Comparison of ENCODE assay signal across 8 mouse cellular contexts in the genomic region with DNA sequence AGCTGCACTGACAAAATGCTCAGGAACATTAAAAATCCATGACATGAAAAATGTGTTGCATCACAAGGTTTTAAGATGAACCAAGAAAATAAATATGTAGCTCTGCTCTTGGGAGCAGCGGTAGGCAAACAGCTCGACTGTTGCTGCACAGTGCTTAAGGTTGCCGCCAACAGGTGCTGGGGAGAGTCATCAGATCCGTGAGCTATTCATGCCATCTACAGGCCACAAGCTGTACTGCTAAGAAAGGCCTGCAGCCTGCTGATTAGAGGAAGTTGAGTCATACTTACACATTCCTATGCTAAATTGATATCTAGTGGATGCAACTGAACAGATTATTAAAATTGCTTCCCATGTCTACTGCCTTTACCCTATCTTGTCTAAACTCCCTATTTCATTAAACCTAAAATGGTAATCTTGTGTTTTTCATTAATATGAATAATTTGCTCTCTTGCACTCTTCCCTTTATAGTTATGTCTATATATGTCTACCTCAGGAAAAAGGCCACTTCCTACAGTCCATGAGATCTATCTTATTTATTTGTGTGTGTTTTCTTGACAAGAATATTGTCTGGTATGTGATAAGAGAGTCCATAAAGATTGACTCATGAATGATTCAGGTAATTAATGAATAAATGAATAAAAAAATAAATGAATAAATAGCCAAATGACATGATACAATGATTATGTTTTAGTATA.
DNase-seq lines count a peak whose midpoint lies in the region; ATAC-seq and TF ChIP-seq lines count a peak whose summit lies in the region.

No protein-coding gene starts in this region.

- H3K27me3 ChIP-seq in E14TG2a.4 (ENCODE audit: insufficient read depth, low read length): no peaks in the 10 kb centered on the region
- no peaks in the 10 kb centered on the region for H3K27me3 ChIP-seq in liver, embryonic 16.5 days (ENCODE audit: control insufficient read depth, insufficient read depth, low read depth, low read length)

- 4% methylated on average over 4 of the region's 4 CpGs for WGBS in liver, embryonic 16.5 days (ENCODE audit: insufficient replicate concordance)

- no peak overlapping the region for H3K9ac ChIP-seq in liver, embryonic 16.5 days (ENCODE audit: low read depth, low read length)

- H3K36me3 ChIP-seq in E14TG2a.4 (ENCODE audit: insufficient read depth, low read length): no peaks in the 10 kb centered on the region
- no peaks in the 10 kb centered on the region for H3K36me3 ChIP-seq in liver, embryonic 16.5 days (ENCODE audit: control insufficient read depth, insufficient read depth)

- TF ChIP-seq CTCF in E14TG2a.4 (conservative IDR thresholded peaks at IDR 0.05; ENCODE audit: low read length): peak; percentile 40

- intact Hi-C loops in heart, postnatal 14 days (cut with DNase I): loop anchor here (5.0 kb wide), 2 partner anchors 671 to 831 kb away; no protein-coding TSS in a partner anchor

- no peak overlapping the region for H3K4me2 ChIP-seq in liver, embryonic 16.5 days (ENCODE audit: low read depth, low read length)

- H3K4me1 ChIP-seq in E14TG2a.4 (replicated peaks; ENCODE audit: low read depth, low read length): no peaks in the 10 kb centered on the region
- no peaks in the 10 kb centered on the region for H3K4me1 ChIP-seq in liver, embryonic 16.5 days (ENCODE audit: control insufficient read depth, low read depth, low read length)

- peak; percentile 51 for DNase-seq in adrenal gland, adult 2 months
- DNase-seq in embryo, embryonic 11.5 days (ENCODE audit: low read depth, low spot score): peak; percentile 46
- peak; percentile 29 to 56 for DNase-seq in heart, postnatal 14 days
- peak; percentile 48 to 54 for DNase-seq in kidney, postnatal 4 days
- peak; percentile 19 for DNase-seq in ovary, postnatal 36 days (ENCODE audit: low spot score)
- no peak for DNase-seq in spleen, postnatal 36 days (ENCODE audit: low spot score in 2 of 2)

- H3K4me3 ChIP-seq in E14TG2a.4 (replicated peaks; ENCODE audit: low read length): no peak overlapping the region
- no peak overlapping the region for H3K4me3 ChIP-seq in liver, embryonic 16.5 days (ENCODE audit: low read depth, low read length)

- H3K9me3 ChIP-seq in E14TG2a.4 (ENCODE audit: low read length): no peaks in the 10 kb centered on the region
- H3K9me3 ChIP-seq in liver, embryonic 16.5 days (replicated peaks; ENCODE audit: control insufficient read depth, low read length): no peaks in the 10 kb centered on the region

- no peak overlapping the region for H3K27ac ChIP-seq in liver, embryonic 16.5 days (ENCODE audit: low read length)

- peak; percentile 30; the same call in 1 of the 2 replicates for ATAC-seq in liver, embryonic 16.5 days (ENCODE audit: low read depth)

Comparison
In these comparisons a context has a peak if more than half of its experiments do, and no peak if none do; other contexts are left out.
1. DNase-seq: peak in adrenal gland, adult 2 months (single experiment), embryo, embryonic 11.5 days (single experiment), heart, postnatal 14 days (2 of 2), kidney, postnatal 4 days (2 of 2) and ovary, postnatal 36 days (single experiment); none in spleen, postnatal 36 days (0 of 2).